Comparison of ENCODE assay signal across 21 mouse cellular contexts in the genomic region with DNA sequence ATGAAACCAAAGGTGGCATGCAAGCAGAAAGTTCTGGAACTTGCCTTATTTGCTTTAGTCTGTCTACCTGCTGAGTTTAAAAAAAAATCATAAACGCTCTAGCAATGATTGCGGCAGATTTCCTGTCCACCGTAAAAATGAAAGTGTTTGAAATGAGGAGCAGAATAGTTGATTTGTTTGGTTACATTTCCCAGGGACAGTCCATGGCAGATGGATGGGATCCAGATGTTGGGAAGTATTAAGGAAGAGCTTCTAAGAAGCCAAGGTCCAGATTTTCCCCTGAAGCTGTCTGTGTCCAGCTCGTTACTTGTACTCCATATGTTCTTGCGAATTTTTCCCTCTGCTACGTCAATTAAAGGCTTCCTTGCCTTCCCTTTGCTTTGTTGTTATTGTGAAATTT.
DNase-seq lines count a peak whose midpoint lies in the region; ATAC-seq and TF ChIP-seq lines count a peak whose summit lies in the region.
"Had no signal": no experiment of that assay in that cellular context is flagged by ENCODE, and none has a peak within 500 bp of the region (broad histone marks: within the 10 kb centered on the region; RNA-seq: fewer than 3 reads in every experiment).

No protein-coding gene starts in this region.

- H3K4me1 ChIP-seq in intestine, embryonic 14.5 days (replicated peaks; ENCODE audit: control insufficient read depth, insufficient read depth, low read length) = no peaks in the 10 kb centered on the region; the same call in 1 of the 2 replicates
- H3K4me1 ChIP-seq in intestine, embryonic 15.5 days (replicated peaks) = 0 out of 2 replicates have a peak, but pooled peaks cover 5% of the 10 kb centered on the region
- no peaks in the 10 kb centered on the region for H3K4me1 ChIP-seq in lung, postnatal 0 days (ENCODE audit: insufficient read depth, low read depth, low read length)
- no peaks in the 10 kb centered on the region for H3K4me1 ChIP-seq in embryonic facial prominence, embryonic 15.5 days
- H3K4me1 ChIP-seq: kidney, embryonic 15.5 days; liver, embryonic 15.5 days had no signal

- no peaks in the 10 kb centered on the region for H3K27me3 ChIP-seq in intestine, embryonic 14.5 days (replicated peaks; ENCODE audit: control insufficient read depth, insufficient read depth, low read length)
- H3K27me3 ChIP-seq in intestine, embryonic 15.5 days (replicated peaks) = no peaks in the 10 kb centered on the region
- no peaks in the 10 kb centered on the region for H3K27me3 ChIP-seq in lung, postnatal 0 days (replicated peaks; ENCODE audit: insufficient read depth, low read length)
- H3K27me3 ChIP-seq in embryonic facial prominence, embryonic 15.5 days = no peaks in the 10 kb centered on the region
- H3K27me3 ChIP-seq: forebrain, embryonic 12.5 days; kidney, embryonic 15.5 days; liver, embryonic 15.5 days had no signal

- DNase-seq in intestine, embryonic 14.5 days (ENCODE audit: low spot score) = no peak
- DNase-seq in lung, postnatal 0 days (ENCODE audit: low spot score) = peak; percentile 42
- DNase-seq in lung, postnatal 14 days = no peak
- peak; percentile 40 for DNase-seq in mesoderm, embryonic 11.5 days (ENCODE audit: low read depth, low spot score)
- DNase-seq in Muller cell, postnatal 12 days (ENCODE audit: inconsistent ontology term) = no peak
- DNase-seq: adrenal gland, adult 2 months; cerebellum, adult 8-10 months; gastrocnemius, postnatal 10 days; heart, postnatal 10 days; layer of hippocampus, postnatal 36 days; thymus, adult 18-20 months; thymus, postnatal 4 days had no signal

- H3K4me2 ChIP-seq in intestine, embryonic 14.5 days (ENCODE audit: low read length) = peak overlapping the region; percentile 21; the same call in 1 of the 2 replicates
- no peak overlapping the region for H3K4me2 ChIP-seq in intestine, embryonic 15.5 days (replicated peaks)
- 0 out of 2 replicates have a peak overlapping the region, but pooled peaks have one; percentile 11 for H3K4me2 ChIP-seq in lung, postnatal 0 days (replicated peaks; ENCODE audit: low read depth, low read length)
- no peak overlapping the region; the same call in 1 of the 2 replicates for H3K4me2 ChIP-seq in embryonic facial prominence, embryonic 15.5 days (replicated peaks)
- H3K4me2 ChIP-seq: forebrain, embryonic 12.5 days; hindbrain, embryonic 14.5 days; kidney, embryonic 15.5 days; liver, embryonic 15.5 days; midbrain, embryonic 11.5 days had no signal

- no peaks in the 10 kb centered on the region for H3K36me3 ChIP-seq in intestine, embryonic 14.5 days (ENCODE audit: control insufficient read depth, insufficient read depth, low read length)
- no peaks in the 10 kb centered on the region for H3K36me3 ChIP-seq in intestine, embryonic 15.5 days
- H3K36me3 ChIP-seq in lung, postnatal 0 days (ENCODE audit: insufficient read depth, low read length) = no peaks in the 10 kb centered on the region
- no peaks in the 10 kb centered on the region for H3K36me3 ChIP-seq in embryonic facial prominence, embryonic 15.5 days
- H3K36me3 ChIP-seq: forebrain, embryonic 12.5 days; kidney, embryonic 15.5 days; liver, embryonic 15.5 days had no signal

- H3K9me3 ChIP-seq in intestine, embryonic 14.5 days (ENCODE audit: control insufficient read depth, low read length) = no peaks in the 10 kb centered on the region
- no peaks in the 10 kb centered on the region for H3K9me3 ChIP-seq in intestine, embryonic 15.5 days
- H3K9me3 ChIP-seq in lung, postnatal 0 days (ENCODE audit: low read length) = no peaks in the 10 kb centered on the region
- no peaks in the 10 kb centered on the region for H3K9me3 ChIP-seq in embryonic facial prominence, embryonic 15.5 days (replicated peaks)
- H3K9me3 ChIP-seq: forebrain, embryonic 12.5 days; kidney, embryonic 15.5 days; liver, embryonic 15.5 days had no signal

- peak overlapping the region; percentile 64; the same call in 1 of the 2 replicates for H3K27ac ChIP-seq in intestine, embryonic 14.5 days (ENCODE audit: low read depth)
- no peak overlapping the region for H3K27ac ChIP-seq in intestine, embryonic 15.5 days
- no peak overlapping the region for H3K27ac ChIP-seq in lung, postnatal 0 days (ENCODE audit: low read length)
- H3K27ac ChIP-seq in embryonic facial prominence, embryonic 15.5 days (replicated peaks) = 0 out of 2 replicates have a peak overlapping the region, but pooled peaks have one; percentile 17
- H3K27ac ChIP-seq: forebrain, embryonic 12.5 days; hindbrain, embryonic 14.5 days; kidney, embryonic 15.5 days; liver, embryonic 15.5 days; macrophage had no signal

- no peak for ATAC-seq in intestine, embryonic 14.5 days (replicated peaks; ENCODE audit: low FRiP score, low TSS enrichment, low read depth)
- no peak for ATAC-seq in intestine, embryonic 15.5 days
- ATAC-seq in lung, postnatal 0 days = no peak
- no peak for ATAC-seq in embryonic facial prominence, embryonic 15.5 days (ENCODE audit: insufficient number of reproducible peaks, low FRiP score, low TSS enrichment, low read depth)
- ATAC-seq: intestine, embryonic 16.5 days had no signal

- WGBS in intestine, embryonic 14.5 days = 26% methylated on average over 6 of the region's 6 CpGs
- WGBS in intestine, embryonic 15.5 days = 41% methylated on average over 6 of the region's 6 CpGs
- 46% methylated on average over 6 of the region's 6 CpGs for WGBS in lung, postnatal 0 days
- 42% methylated on average over 6 of the region's 6 CpGs for WGBS in embryonic facial prominence, embryonic 15.5 days

- no peak for TF ChIP-seq CTCF in lung, postnatal 0 days (IDR thresholded peaks at IDR 0.05)

- H3K4me3 ChIP-seq in intestine, embryonic 14.5 days (ENCODE audit: low read depth, low read length) = no peak overlapping the region
- no peak overlapping the region for H3K4me3 ChIP-seq in intestine, embryonic 15.5 days (replicated peaks)
- H3K4me3 ChIP-seq in lung, postnatal 0 days (ENCODE audit: low read depth, low read length) = no peak overlapping the region
- no peak overlapping the region for H3K4me3 ChIP-seq in embryonic facial prominence, embryonic 15.5 days (replicated peaks)
- H3K4me3 ChIP-seq: forebrain, embryonic 12.5 days; kidney, embryonic 15.5 days; liver, embryonic 15.5 days had no signal

- H3K9ac ChIP-seq in intestine, embryonic 14.5 days (ENCODE audit: low read length) = no peak overlapping the region
- no peak overlapping the region for H3K9ac ChIP-seq in intestine, embryonic 15.5 days
- no peak overlapping the region for H3K9ac ChIP-seq in lung, postnatal 0 days (replicated peaks; ENCODE audit: low read depth)
- H3K9ac ChIP-seq in embryonic facial prominence, embryonic 15.5 days = no peak overlapping the region
- H3K9ac ChIP-seq: forebrain, embryonic 12.5 days; hindbrain, embryonic 14.5 days; kidney, embryonic 15.5 days; liver, embryonic 15.5 days had no signal

- TF ChIP-seq EP300 in lung, postnatal 0 days (IDR thresholded peaks at IDR 0.05) = no peak

Comparison
In these comparisons a context has a peak if more than half of its experiments do, and no peak if none do; other contexts are left out.
1. DNase-seq: peak in lung, postnatal 0 days (single experiment) and mesoderm, embryonic 11.5 days (single experiment); none in intestine, embryonic 14.5 days (single experiment), lung, postnatal 14 days (single experiment) and Muller cell, postnatal 12 days (single experiment).
2. H3K27ac ChIP-seq: peak in intestine, embryonic 14.5 days (single experiment) and embryonic facial prominence, embryonic 15.5 days (single experiment); none in intestine, embryonic 15.5 days (single experiment) and lung, postnatal 0 days (single experiment).
3. H3K4me2 ChIP-seq: peak in intestine, embryonic 14.5 days (single experiment) and lung, postnatal 0 days (single experiment); none in intestine, embryonic 15.5 days (single experiment) and embryonic facial prominence, embryonic 15.5 days (single experiment).